Mouse (Mus musculus) Patski (cell line): Measurements from ENCODE around the gene Slc16a10. TPM values are rescaled to one million over a fixed set of nuclear protein-coding genes. Genes with fewer than 3 reads are reported as not detected.

Source experiments
- ATAC-seq: fragments of 100-300 bp; one replicate; pipeline ENCODE4 v1.8.0; 2021
- CTCF ChIA-PET: fragments of 350-600 bp; sonication (Branson Sonifier 250); formaldehyde crosslinking; loops from one replicate; lab custom pipeline; 2022; ENCODE audit warnings: inconsistent platforms; lab: Charles Lee
- POLR2A ChIA-PET: fragments of 350-600 bp; sonication (Branson Sonifier 250); formaldehyde crosslinking; loops from one replicate; lab custom pipeline; 2022; ENCODE audit warnings: antibody characterized with exemption, inconsistent platforms; lab: Charles Lee
- DNase-seq: peaks from one replicate; pipeline ENCODE4 v3.0.0-alpha.2; 2011; ENCODE audit warnings: low read depth, low spot score
- H3K27me3 ChIP-seq: fragments of 371-371 bp; one replicate; pipeline ENCODE4 v1.5.1; 2021
- CTCF ChIP-seq: fragments of 100-300 bp; IDR thresholded peaks from one replicate; pipeline ENCODE4 v1.5.1; 2021
- in situ Hi-C: fragments of 300-500 bp; cut with MboI; formaldehyde crosslinking; loops from 3 replicates; pipeline ENCODE4 v1.11.1; 2018; ENCODE audit warnings: low pct_unique_long_range_greater_than_20kb, mixed read lengths
- polyA plus RNA-seq: library from polyadenylated mRNA; unstranded; gene quantifications from one replicate; pipeline ENCODE4 v1.2.3, GENCODE M21; 2021

Gene Slc16a10
- polyA plus RNA-seq, 1 experiment from 2014 or later, result 9.1 TPM

- no peaks in the 10 kb centered on the region for H3K27me3 ChIP-seq
- DNase-seq (no peak), ATAC-seq (peak; percentile 17)
- in situ Hi-C loops, result no loop called here
- ChIA-PET POLR2A (no interaction called here), CTCF (interaction anchor here (1.6 kb wide), 1 partner anchor 39 kb away, joined by 3 read pairs; no protein-coding TSS in a partner anchor)
- TF ChIP-seq CTCF, result no peak
Observed at GRCm38 (mm10) chr10:40094752-40095151, 47.3 kb downstream of the Slc16a10 start.

DNA sequence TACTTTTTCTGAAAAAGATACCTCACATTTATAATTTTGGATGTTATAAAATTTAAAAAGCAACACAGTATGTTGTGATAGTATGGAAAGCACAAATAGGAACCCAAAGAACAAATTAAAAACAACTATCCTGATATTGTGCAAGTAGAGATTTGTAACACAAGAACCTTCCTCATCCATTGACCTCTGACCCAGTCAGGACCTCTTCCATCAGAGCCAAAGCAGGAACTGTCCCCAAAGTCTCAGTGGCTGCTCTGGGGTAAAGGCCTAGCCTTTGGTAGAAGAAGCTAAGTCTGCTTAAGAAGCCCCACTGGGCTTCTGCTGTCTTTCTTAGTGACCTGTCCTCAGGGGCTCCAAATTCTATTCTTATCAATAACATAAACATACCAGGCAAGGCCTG is 48.5 kb downstream of the Slc16a10 start:
- TF ChIP-seq CTCF, result no peak
- no peaks in the 10 kb centered on the region for H3K27me3 ChIP-seq
- in situ Hi-C loops, result no loop called here
- ChIA-PET CTCF (no interaction called here), POLR2A (no interaction called here)
- ATAC-seq (no peak), DNase-seq (no peak)

- ChIA-PET CTCF (interaction anchor here (0.7 to 2.3 kb wide), 2 partner anchors 16 to 121 kb away, joined by 3 to 7 read pairs; no protein-coding TSS in a partner anchor), POLR2A (no interaction called here)
- no peak for DNase-seq
- in situ Hi-C loops, result no loop called here
- no peaks in the 10 kb centered on the region for H3K27me3 ChIP-seq
- no peak for ATAC-seq
- no peak for TF ChIP-seq CTCF
Observed at GRCm38 (mm10) chr10:40091455-40091854, 50.6 kb downstream of the Slc16a10 start.

DNA sequence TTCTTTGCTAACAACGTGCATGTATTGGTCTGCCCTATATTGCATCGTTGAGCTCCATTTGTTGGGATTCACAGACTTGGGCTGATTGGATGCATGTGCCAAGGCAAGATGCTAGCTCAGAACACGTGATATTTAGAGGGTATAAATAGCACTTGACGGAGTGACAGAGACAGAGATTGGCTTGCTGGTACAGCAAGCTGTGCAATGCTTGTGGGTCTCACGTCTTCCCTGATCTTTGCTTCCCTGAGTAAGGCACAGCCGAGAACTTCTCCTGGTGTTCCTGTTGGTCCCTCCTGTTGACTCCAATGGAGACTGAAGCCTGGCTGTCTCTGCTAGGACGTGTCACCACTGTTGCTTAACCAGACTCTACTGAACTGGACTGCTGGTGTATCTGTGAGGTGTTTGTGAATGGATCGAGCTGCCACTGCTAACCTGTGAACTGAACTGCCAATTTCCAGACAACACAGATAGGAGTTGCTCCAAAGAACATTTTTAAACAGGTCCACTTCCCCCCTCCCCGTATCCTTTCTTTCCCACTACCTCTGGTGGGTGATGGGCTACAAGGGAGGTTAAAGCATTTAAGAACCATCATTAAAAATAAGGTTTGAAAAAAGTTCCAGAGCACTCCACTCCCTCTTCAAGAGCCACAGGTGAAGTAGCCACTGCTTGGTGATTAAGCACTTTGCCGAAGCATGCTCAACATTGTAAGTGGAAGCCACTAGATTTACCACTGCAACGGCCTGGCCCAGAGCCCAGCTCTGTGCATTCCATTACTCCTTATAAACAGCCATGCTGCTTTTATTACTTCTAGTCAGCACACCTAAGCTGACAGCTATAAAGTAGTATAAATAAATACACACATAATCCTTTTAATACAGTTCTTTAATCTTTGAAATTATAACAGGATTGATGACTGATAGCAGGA is 51.3 kb downstream of the Slc16a10 start:
- DNase-seq (peak; percentile 49), ATAC-seq (peak; percentile 62)
- CTCF ChIA-PET, result interaction anchor here (0.7 to 2.3 kb wide), 3 partner anchors 16 to 122 kb away, joined by 3 to 7 read pairs (median 4); no protein-coding TSS in a partner anchor
- in situ Hi-C loops, result no loop called here
- no peak for TF ChIP-seq CTCF
- H3K27me3 ChIP-seq, result no peaks in the 10 kb centered on the region
- POLR2A ChIA-PET, result no interaction called here

- DNase-seq (no peak), ATAC-seq (no peak)
- in situ Hi-C loops, result no loop called here
- no peak for TF ChIP-seq CTCF
- no peaks in the 10 kb centered on the region for H3K27me3 ChIP-seq
- CTCF ChIA-PET, result no interaction called here
- POLR2A ChIA-PET, result no interaction called here
Observed at GRCm38 (mm10) chr10:40084332-40085093, 57.5 kb downstream of the Slc16a10 start.

DNA sequence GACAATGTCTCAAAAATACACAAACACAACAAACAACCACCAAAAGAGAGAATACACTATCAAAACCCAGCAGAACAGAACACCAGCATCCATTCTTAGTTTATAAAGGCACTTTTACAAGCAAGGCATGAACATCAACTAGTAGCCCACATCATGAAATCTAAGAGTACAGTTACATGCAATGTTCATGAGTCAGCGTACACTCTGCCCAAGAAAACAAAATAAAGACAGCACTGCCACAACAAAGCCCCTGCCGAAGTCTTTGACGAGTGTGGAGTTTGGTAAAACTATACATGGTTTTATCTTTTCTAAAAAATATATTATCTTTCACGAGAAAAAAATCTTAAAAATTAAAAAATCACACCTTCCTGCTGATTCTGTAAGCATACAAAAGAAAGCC is 58.5 kb downstream of the Slc16a10 start:
- DNase-seq (no peak), ATAC-seq (no peak)
- CTCF ChIA-PET, result no interaction called here
- H3K27me3 ChIP-seq, result no peaks in the 10 kb centered on the region
- in situ Hi-C loops, result no loop called here
- POLR2A ChIA-PET, result no interaction called here
- TF ChIP-seq CTCF, result no peak

DNA sequence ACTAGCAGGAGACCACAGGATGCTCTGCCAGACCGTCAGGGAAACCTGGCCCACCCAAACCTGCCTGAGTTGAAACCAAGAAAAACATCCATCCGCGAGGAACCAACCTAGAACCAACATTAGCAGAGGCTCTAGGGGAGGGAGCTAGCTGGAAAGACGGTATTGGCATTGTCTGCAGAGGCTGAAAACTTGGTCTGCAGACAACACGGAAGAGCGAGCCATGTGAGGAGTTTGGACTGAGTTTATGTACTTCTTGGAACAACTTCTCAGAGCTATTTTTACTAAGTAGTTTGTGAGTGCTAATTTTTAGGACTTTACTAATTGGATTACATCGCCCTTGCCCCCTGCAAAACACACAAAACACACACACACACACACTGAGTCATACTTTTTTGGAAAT is 59.4 kb downstream of the Slc16a10 start:
- in situ Hi-C loops, result no loop called here
- CTCF ChIA-PET, result no interaction called here
- no peak for TF ChIP-seq CTCF
- ATAC-seq (no peak), DNase-seq (no peak)
- POLR2A ChIA-PET, result no interaction called here
- H3K27me3 ChIP-seq, result no peaks in the 10 kb centered on the region

DNA sequence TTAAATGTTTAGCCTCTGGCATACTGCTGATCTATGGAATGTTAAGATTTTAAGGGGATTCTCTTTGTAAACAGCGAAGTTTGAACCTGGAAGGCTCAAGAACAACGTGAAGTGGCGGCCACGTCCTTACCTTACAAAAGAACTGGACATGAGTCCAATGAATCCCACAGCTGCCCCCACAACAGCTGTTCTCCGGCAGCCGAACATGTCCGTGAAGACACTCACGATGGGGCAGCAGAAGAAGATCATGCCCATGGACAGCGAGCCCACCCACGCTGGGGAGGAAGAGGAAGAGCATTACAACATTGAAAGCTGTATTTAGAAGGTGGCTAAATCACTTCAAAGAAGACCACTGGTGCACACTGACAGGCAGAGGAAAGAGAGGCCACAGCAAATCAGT is 61.5 kb downstream of the Slc16a10 start:
- DNase-seq (no peak), ATAC-seq (no peak)
- H3K27me3 ChIP-seq, result no peaks in the 10 kb centered on the region
- TF ChIP-seq CTCF, result no peak
- in situ Hi-C loops, result no loop called here
- ChIA-PET POLR2A (interaction anchor here (0.7 kb wide), 1 partner anchor 12 kb away, joined by 3 read pairs; no protein-coding TSS in a partner anchor), CTCF (interaction anchor here (1.3 kb wide), 1 partner anchor 57 kb away, joined by 3 read pairs; no protein-coding TSS in a partner anchor)

- ChIA-PET POLR2A (no interaction called here), CTCF (interaction anchor here (1.3 kb wide), 1 partner anchor 133 kb away, joined by 3 read pairs; no protein-coding TSS in a partner anchor)
- H3K27me3 ChIP-seq, result no peaks in the 10 kb centered on the region
- in situ Hi-C loops, result no loop called here
- TF ChIP-seq CTCF, result no peak
- DNase-seq (no peak), ATAC-seq (no peak)
Observed at GRCm38 (mm10) chr10:40079256-40079655, 62.8 kb downstream of the Slc16a10 start.

DNA sequence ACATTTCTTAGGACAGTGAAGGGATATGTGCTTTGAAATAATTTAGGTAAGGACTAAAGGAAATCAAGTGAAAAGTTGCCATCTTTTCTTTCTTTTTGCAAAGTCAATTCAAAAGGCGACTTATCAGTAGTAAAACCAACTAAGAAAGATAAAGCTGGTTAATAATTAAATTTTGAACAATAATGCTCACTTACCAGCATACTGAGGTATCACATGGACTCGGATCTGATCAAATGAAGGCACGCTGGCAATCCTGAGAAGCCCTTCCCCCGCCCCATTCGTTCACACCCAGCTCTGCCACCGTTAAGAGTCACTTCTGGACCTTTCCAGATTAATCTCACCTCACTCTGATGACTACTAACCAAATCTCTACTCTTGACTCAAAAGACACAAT is 64.1 kb downstream of the Slc16a10 start:
- no peaks in the 10 kb centered on the region for H3K27me3 ChIP-seq
- no peak for DNase-seq
- ATAC-seq, result no peak
- ChIA-PET CTCF (interaction anchor here (0.8 kb wide), 1 partner anchor 9 kb away, joined by 3 read pairs; no protein-coding TSS in a partner anchor), POLR2A (no interaction called here)
- TF ChIP-seq CTCF, result no peak
- in situ Hi-C loops, result no loop called here
